Mouse (Mus musculus) E14TG2a.4 (cell line): ENCODE data around the gene Rnaseh2a.
A peak's percentile ranks its signal among the peaks of the same experiment; 100 is the strongest.

Source experiments
- H3K27me3 ChIP-seq: 2 replicates; pipeline ENCODE4 v1.6.1; 2014; ENCODE audit warnings: low read length, control low read depth; ENCODE audit not compliant: insufficient read depth
- H3K36me3 ChIP-seq: 2 replicates; pipeline ENCODE4 v1.6.1; 2014; ENCODE audit warnings: low read length, control low read depth; ENCODE audit not compliant: insufficient read depth
- H3K4me1 ChIP-seq: replicated peaks from 2 replicates; pipeline ENCODE4 v1.6.1; 2014; ENCODE audit warnings: low read depth, low read length, control low read depth
- H3K4me3 ChIP-seq: replicated peaks from 2 replicates; pipeline ENCODE4 v1.5.1; 2014; ENCODE audit warnings: mild to moderate bottlenecking, low read length
- H3K9me3 ChIP-seq: 2 replicates; pipeline ENCODE4 v1.6.1; 2014; ENCODE audit warnings: low read length, control low read depth
- CTCF ChIP-seq: conservative IDR thresholded peaks from 2 replicates; pipeline ENCODE4 v1.5.1; 2014; ENCODE audit warnings: low read length
- NANOG ChIP-seq: IDR thresholded peaks from 2 replicates; pipeline ENCODE4 v1.6.1; 2014; ENCODE audit warnings: borderline replicate concordance, low read length, mixed read lengths
- POU5F1 ChIP-seq: IDR thresholded peaks from 2 replicates; pipeline ENCODE4 v1.6.1; 2014; ENCODE audit warnings: low read length, borderline replicate concordance

Gene Rnaseh2a

GRCm38 (mm10) chr8:84915269-84915668, 54.3 kb downstream of the Rnaseh2a start:
- no peaks in the 10 kb centered on the region for H3K9me3 ChIP-seq

DNA sequence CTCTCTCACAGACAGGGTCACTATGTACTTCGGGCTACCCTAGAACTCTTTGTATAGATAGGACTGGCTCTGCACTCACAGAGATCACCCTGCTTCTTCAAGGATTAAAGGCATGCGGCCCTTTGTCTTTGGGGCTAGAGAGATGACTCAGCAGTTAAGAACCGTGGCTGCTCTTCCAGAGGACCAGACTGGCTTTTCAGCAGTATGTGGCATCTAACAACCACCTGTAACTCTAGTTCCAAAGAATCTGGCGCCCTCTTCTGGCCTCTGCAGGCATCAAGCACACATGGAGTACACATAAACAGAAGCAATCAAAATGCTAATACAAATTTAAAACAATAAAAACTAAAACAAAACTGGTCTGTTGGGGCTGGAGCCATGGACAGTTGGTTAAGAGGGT, 55.6 kb downstream of the Rnaseh2a start:
- no peaks in the 10 kb centered on the region for H3K9me3 ChIP-seq
- H3K36me3 ChIP-seq = peaks cover 66% of the 10 kb centered on the region
- peaks cover 23% of the 10 kb centered on the region for H3K27me3 ChIP-seq
- TF ChIP-seq CTCF = peak; percentile 93
- TF ChIP-seq POU5F1 = no peak
- no peak for TF ChIP-seq NANOG
- H3K4me1 ChIP-seq = peaks cover 83% of the 10 kb centered on the region
- H3K4me3 ChIP-seq = peak overlapping the region; percentile 85

More at GRCm38 (mm10) chr8:84915269-84915668, 54.3 kb downstream of the Rnaseh2a start:
- Histone ChIP-seq H3K4me1 (peaks cover 83% of the 10 kb centered on the region), H3K36me3 (peaks cover 69% of the 10 kb centered on the region), H3K4me3 (peak overlapping the region; percentile 85), H3K27me3 (peaks cover 21% of the 10 kb centered on the region)
- TF ChIP-seq NANOG (no peak), CTCF (no peak), POU5F1 (no peak)

GRCm38 (mm10) chr8:84913502-84913900, 56.1 kb downstream of the Rnaseh2a start:
- peaks cover 80% of the 10 kb centered on the region for H3K4me1 ChIP-seq
- no peaks in the 10 kb centered on the region for H3K9me3 ChIP-seq
- peaks cover 66% of the 10 kb centered on the region for H3K36me3 ChIP-seq
- peak overlapping the region; percentile 85 for H3K4me3 ChIP-seq
- no peak for TF ChIP-seq CTCF
- TF ChIP-seq NANOG = no peak
- TF ChIP-seq POU5F1 = no peak
- peaks cover 23% of the 10 kb centered on the region for H3K27me3 ChIP-seq

DNA sequence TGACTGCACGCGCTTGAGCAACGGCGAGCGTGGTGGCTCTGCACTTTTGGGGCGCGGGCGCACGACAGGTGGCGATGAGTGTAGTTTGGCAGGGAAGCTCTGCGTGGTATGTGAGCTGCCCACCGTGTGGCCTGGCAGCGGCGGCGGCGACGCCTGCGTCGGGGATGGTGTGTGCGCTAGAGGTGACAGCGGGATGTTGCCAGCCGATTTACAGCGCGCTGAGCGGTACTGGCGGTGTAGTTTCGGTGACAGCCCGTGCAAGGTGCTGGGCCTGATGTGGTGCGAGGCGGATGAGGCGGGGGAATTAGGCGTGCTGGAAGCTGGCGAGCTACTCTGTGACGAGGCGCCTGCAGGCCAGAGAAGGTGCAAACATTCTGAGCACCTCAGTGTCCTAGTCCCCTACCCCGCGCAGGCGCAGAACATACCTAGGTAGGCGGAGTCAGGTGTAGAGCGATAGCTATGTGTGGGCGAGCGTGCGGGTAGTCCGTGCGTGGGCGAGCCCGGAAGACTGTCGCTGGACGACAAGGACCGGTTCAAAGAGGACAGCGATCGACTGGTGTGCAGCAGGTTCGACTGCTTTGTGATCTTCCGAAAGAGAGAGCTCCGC, 56.6 kb downstream of the Rnaseh2a start:
- peaks cover 23% of the 10 kb centered on the region for H3K27me3 ChIP-seq
- TF ChIP-seq NANOG = no peak
- peak overlapping the region; percentile 85 for H3K4me3 ChIP-seq
- no peaks in the 10 kb centered on the region for H3K9me3 ChIP-seq
- peaks cover 62% of the 10 kb centered on the region for H3K36me3 ChIP-seq
- peaks cover 77% of the 10 kb centered on the region for H3K4me1 ChIP-seq

DNA sequence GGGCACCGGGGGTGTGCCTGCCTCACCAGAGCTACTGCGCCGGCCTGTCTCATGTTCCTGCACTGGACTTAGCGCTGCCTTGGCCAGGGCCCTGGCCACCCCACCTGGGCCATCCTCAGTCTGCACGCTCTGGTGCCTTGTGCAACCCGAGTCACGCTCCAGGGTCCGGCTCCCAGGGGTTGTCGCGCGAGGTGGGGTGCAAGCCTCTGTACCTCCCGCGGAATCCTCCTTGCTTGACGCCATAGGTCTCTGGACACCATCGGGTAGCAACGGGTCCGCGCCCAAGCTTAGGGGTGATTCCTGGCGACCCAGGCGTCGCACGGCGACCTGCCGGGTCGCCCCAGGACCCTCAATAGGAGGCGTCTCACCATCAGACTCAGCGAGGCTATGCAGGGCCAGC, 57.2 kb downstream of the Rnaseh2a start:
- peak overlapping the region; percentile 85 for H3K4me3 ChIP-seq
- no peak for TF ChIP-seq NANOG
- TF ChIP-seq CTCF = no peak
- TF ChIP-seq POU5F1 = no peak
- H3K4me1 ChIP-seq = peaks cover 75% of the 10 kb centered on the region
- H3K9me3 ChIP-seq = no peaks in the 10 kb centered on the region
- peaks cover 56% of the 10 kb centered on the region for H3K36me3 ChIP-seq
- H3K27me3 ChIP-seq = peaks cover 23% of the 10 kb centered on the region

DNA sequence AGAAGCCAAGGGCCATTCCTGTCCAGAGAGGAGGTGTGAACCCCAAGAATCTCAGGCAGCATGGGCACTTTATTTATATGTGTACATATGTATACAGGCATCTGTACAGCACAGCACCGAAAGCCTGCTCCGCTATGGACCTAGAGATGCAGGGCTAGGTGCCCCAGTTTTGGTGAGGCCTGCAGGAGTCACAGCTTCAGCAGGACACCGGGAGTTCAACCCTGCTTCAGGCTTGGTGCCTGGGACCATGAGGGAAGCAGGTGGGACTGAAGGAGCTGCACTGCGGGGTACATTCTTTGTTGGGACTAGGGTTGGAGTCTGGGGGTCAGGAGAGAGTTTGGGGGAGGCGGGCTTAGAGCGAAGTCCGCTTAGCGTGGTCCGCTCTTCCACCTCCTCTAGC, 57.7 kb downstream of the Rnaseh2a start:
- peaks cover 75% of the 10 kb centered on the region for H3K4me1 ChIP-seq
- H3K4me3 ChIP-seq = peak overlapping the region; percentile 85
- H3K9me3 ChIP-seq = no peaks in the 10 kb centered on the region
- TF ChIP-seq NANOG (no peak), POU5F1 (no peak), CTCF (no peak)
- peaks cover 50% of the 10 kb centered on the region for H3K36me3 ChIP-seq
- H3K27me3 ChIP-seq = peaks cover 23% of the 10 kb centered on the region

DNA sequence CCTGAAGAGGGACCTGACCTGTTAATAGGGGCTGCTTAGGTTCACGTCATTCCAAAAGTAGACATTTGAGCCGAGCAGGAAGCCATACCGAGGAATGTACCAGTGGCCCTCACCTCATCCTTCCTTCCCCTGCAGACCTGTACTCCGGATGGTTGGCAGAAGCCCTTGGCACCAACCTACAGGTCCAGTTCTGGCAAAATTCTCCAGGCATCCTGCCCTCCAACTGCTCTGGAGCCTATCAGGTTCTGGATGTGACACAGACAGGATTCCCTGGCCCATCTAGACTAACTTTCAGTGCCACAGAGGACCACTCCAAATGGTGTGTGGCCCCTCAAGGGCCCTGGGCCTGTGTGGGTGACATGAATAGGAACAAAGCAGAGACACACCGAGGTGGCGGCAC, 59.0 kb downstream of the Rnaseh2a start:
- no peak for TF ChIP-seq CTCF
- TF ChIP-seq NANOG = no peak
- TF ChIP-seq POU5F1 = no peak
- Histone ChIP-seq H3K4me3 (no peak overlapping the region), H3K9me3 (no peaks in the 10 kb centered on the region), H3K27me3 (peaks cover 23% of the 10 kb centered on the region), H3K4me1 (peaks cover 67% of the 10 kb centered on the region), H3K36me3 (peaks cover 37% of the 10 kb centered on the region)

GRCm38 (mm10) chr8:84909949-84910348, 59.6 kb downstream of the Rnaseh2a start:
- TF ChIP-seq POU5F1 (no peak), NANOG (no peak), CTCF (no peak)
- peaks cover 36% of the 10 kb centered on the region for H3K36me3 ChIP-seq
- peaks cover 23% of the 10 kb centered on the region for H3K27me3 ChIP-seq
- H3K4me1 ChIP-seq = peaks cover 66% of the 10 kb centered on the region
- H3K9me3 ChIP-seq = no peaks in the 10 kb centered on the region
- H3K4me3 ChIP-seq = peak overlapping the region; percentile 87
